Mouse (Mus musculus): ENCODE results near the gene Dvl2. TPM values are rescaled to one million over a fixed set of nuclear protein-coding genes. Genes with fewer than 3 reads are reported as not detected.

Dvl2 gene
- polyA plus RNA-seq, 1 experiment: 60.1 TPM

GRCm38 (mm10) chr11:70010548-70010947, 10.2 kb downstream of the Dvl2 start:
- TF ChIP-seq CTCF (IDR thresholded peaks at IDR 0.05; ENCODE audit: low read depth, low read length) (no peak), EP300 (IDR thresholded peaks at IDR 0.05; ENCODE audit: insufficient read depth, low read depth, low read length) (no peak), POLR2A (IDR thresholded peaks at IDR 0.05; ENCODE audit: insufficient read depth, low read length) (no peak)
- no peaks in the 10 kb centered on the region for H3K27me3 ChIP-seq (ENCODE audit: control insufficient read depth, insufficient read depth, low read length, poor library complexity, severe bottlenecking)
- peaks cover 57% of the 10 kb centered on the region for H3K36me3 ChIP-seq (ENCODE audit: control insufficient read depth, insufficient read depth, low read length, poor library complexity, severe bottlenecking)
- no peaks in the 10 kb centered on the region for H3K9me3 ChIP-seq (replicated peaks; ENCODE audit: control insufficient read depth, insufficient read depth, low read length, poor library complexity, severe bottlenecking)
- H3K4me1 ChIP-seq (ENCODE audit: control insufficient read depth, insufficient read depth, low read length): no peaks in the 10 kb centered on the region
- H3K27ac ChIP-seq (ENCODE audit: insufficient read depth, low read length): no peak overlapping the region
- no peak overlapping the region for H3K4me3 ChIP-seq (ENCODE audit: low read depth, low read length)
- no peak overlapping the region for H3K9ac ChIP-seq (ENCODE audit: low read depth, poor library complexity, severe bottlenecking)

- no peak for TF ChIP-seq CTCF (IDR thresholded peaks at IDR 0.05; ENCODE audit: low read depth, low read length)
- Histone ChIP-seq H3K4me3 (ENCODE audit: low read depth, low read length) (no peak overlapping the region), H3K36me3 (ENCODE audit: control insufficient read depth, insufficient read depth, low read length, poor library complexity, severe bottlenecking) (peaks cover 53% of the 10 kb centered on the region)
Measured at GRCm38 (mm10) chr11:70010961-70011360, 10.6 kb downstream of the Dvl2 start.

GRCm38 (mm10) chr11:70012931-70013330, 12.5 kb downstream of the Dvl2 start:
- Histone ChIP-seq H3K27me3 (ENCODE audit: control insufficient read depth, insufficient read depth, low read length, poor library complexity, severe bottlenecking) (no peaks in the 10 kb centered on the region), H3K27ac (ENCODE audit: insufficient read depth, low read length) (no peak overlapping the region), H3K9ac (ENCODE audit: low read depth, poor library complexity, severe bottlenecking) (no peak overlapping the region), H3K4me1 (ENCODE audit: control insufficient read depth, insufficient read depth, low read length) (no peaks in the 10 kb centered on the region), H3K36me3 (ENCODE audit: control insufficient read depth, insufficient read depth, low read length, poor library complexity, severe bottlenecking) (peaks cover 34% of the 10 kb centered on the region), H3K9me3 (replicated peaks; ENCODE audit: control insufficient read depth, insufficient read depth, low read length, poor library complexity, severe bottlenecking) (no peaks in the 10 kb centered on the region), H3K4me3 (ENCODE audit: low read depth, low read length) (no peak overlapping the region)
- no peak for TF ChIP-seq CTCF (IDR thresholded peaks at IDR 0.05; ENCODE audit: low read depth, low read length)
- no peak for TF ChIP-seq POLR2A (IDR thresholded peaks at IDR 0.05; ENCODE audit: insufficient read depth, low read length)
- TF ChIP-seq EP300 (IDR thresholded peaks at IDR 0.05; ENCODE audit: insufficient read depth, low read depth, low read length): no peak

More at GRCm38 (mm10) chr11:70010961-70011360, 10.6 kb downstream of the Dvl2 start:
- Histone ChIP-seq H3K27me3 (ENCODE audit: control insufficient read depth, insufficient read depth, low read length, poor library complexity, severe bottlenecking) (no peaks in the 10 kb centered on the region), H3K27ac (ENCODE audit: insufficient read depth, low read length) (no peak overlapping the region), H3K4me1 (ENCODE audit: control insufficient read depth, insufficient read depth, low read length) (no peaks in the 10 kb centered on the region), H3K9me3 (replicated peaks; ENCODE audit: control insufficient read depth, insufficient read depth, low read length, poor library complexity, severe bottlenecking) (no peaks in the 10 kb centered on the region), H3K9ac (ENCODE audit: low read depth, poor library complexity, severe bottlenecking) (no peak overlapping the region)

- H3K27me3 ChIP-seq (ENCODE audit: control insufficient read depth, insufficient read depth, low read length, poor library complexity, severe bottlenecking): no peaks in the 10 kb centered on the region
- H3K4me1 ChIP-seq (ENCODE audit: control insufficient read depth, insufficient read depth, low read length): no peaks in the 10 kb centered on the region
- H3K9ac ChIP-seq (ENCODE audit: low read depth, poor library complexity, severe bottlenecking): no peak overlapping the region
- no peak for TF ChIP-seq CTCF (IDR thresholded peaks at IDR 0.05; ENCODE audit: low read depth, low read length)
- TF ChIP-seq EP300 (IDR thresholded peaks at IDR 0.05; ENCODE audit: insufficient read depth, low read depth, low read length): no peak
- TF ChIP-seq POLR2A (IDR thresholded peaks at IDR 0.05; ENCODE audit: insufficient read depth, low read length): no peak
- H3K4me3 ChIP-seq (ENCODE audit: low read depth, low read length): no peak overlapping the region
- H3K36me3 ChIP-seq (ENCODE audit: control insufficient read depth, insufficient read depth, low read length, poor library complexity, severe bottlenecking): peaks cover 30% of the 10 kb centered on the region
- no peak overlapping the region for H3K27ac ChIP-seq (ENCODE audit: insufficient read depth, low read length)
- H3K9me3 ChIP-seq (replicated peaks; ENCODE audit: control insufficient read depth, insufficient read depth, low read length, poor library complexity, severe bottlenecking): no peaks in the 10 kb centered on the region
Measured at GRCm38 (mm10) chr11:70013408-70013807, 13.0 kb downstream of the Dvl2 start.

- peaks cover 23% of the 10 kb centered on the region for H3K36me3 ChIP-seq (ENCODE audit: control insufficient read depth, insufficient read depth, low read length, poor library complexity, severe bottlenecking)
- H3K4me1 ChIP-seq (ENCODE audit: control insufficient read depth, insufficient read depth, low read length): no peaks in the 10 kb centered on the region
- no peak for TF ChIP-seq POLR2A (IDR thresholded peaks at IDR 0.05; ENCODE audit: insufficient read depth, low read length)
- no peak for TF ChIP-seq CTCF (IDR thresholded peaks at IDR 0.05; ENCODE audit: low read depth, low read length)
- TF ChIP-seq EP300 (IDR thresholded peaks at IDR 0.05; ENCODE audit: insufficient read depth, low read depth, low read length): no peak
- H3K27me3 ChIP-seq (ENCODE audit: control insufficient read depth, insufficient read depth, low read length, poor library complexity, severe bottlenecking): no peaks in the 10 kb centered on the region
- no peak overlapping the region for H3K4me3 ChIP-seq (ENCODE audit: low read depth, low read length)
- no peak overlapping the region for H3K9ac ChIP-seq (ENCODE audit: low read depth, poor library complexity, severe bottlenecking)
- H3K9me3 ChIP-seq (replicated peaks; ENCODE audit: control insufficient read depth, insufficient read depth, low read length, poor library complexity, severe bottlenecking): no peaks in the 10 kb centered on the region
- H3K27ac ChIP-seq (ENCODE audit: insufficient read depth, low read length): no peak overlapping the region
Measured at GRCm38 (mm10) chr11:70014051-70014450, 13.7 kb downstream of the Dvl2 start.

GRCm38 (mm10) chr11:70014880-70015558, 14.6 kb downstream of the Dvl2 start, which contains the start of gene Acadvl:
Gene Acadvl, minus strand, starts transcription at chr11:70015411.
- Histone ChIP-seq H3K27me3 (ENCODE audit: control insufficient read depth, insufficient read depth, low read length, poor library complexity, severe bottlenecking) (no peaks in the 10 kb centered on the region), H3K27ac (ENCODE audit: insufficient read depth, low read length) (no peak within 1 kb of the TSS), H3K4me3 (ENCODE audit: low read depth, low read length) (peak within 1 kb of the TSS; percentile 61), H3K9me3 (replicated peaks; ENCODE audit: control insufficient read depth, insufficient read depth, low read length, poor library complexity, severe bottlenecking) (no peaks in the 10 kb centered on the region), H3K36me3 (ENCODE audit: control insufficient read depth, insufficient read depth, low read length, poor library complexity, severe bottlenecking) (peaks cover 18% of the 10 kb centered on the region), H3K9ac (ENCODE audit: low read depth, poor library complexity, severe bottlenecking) (peak within 1 kb of the TSS; percentile 24), H3K4me1 (ENCODE audit: control insufficient read depth, insufficient read depth, low read length) (no peaks in the 10 kb centered on the region)
- TF ChIP-seq POLR2A (IDR thresholded peaks at IDR 0.05; ENCODE audit: insufficient read depth, low read length) (peak; percentile 27), CTCF (IDR thresholded peaks at IDR 0.05; ENCODE audit: low read depth, low read length) (peak; percentile 51), EP300 (IDR thresholded peaks at IDR 0.05; ENCODE audit: insufficient read depth, low read depth, low read length) (no peak)
